Mouse (Mus musculus): ENCODE data around the gene Gfm1. TPM values are rescaled to one million over a fixed set of nuclear protein-coding genes. Genes with fewer than 3 reads are reported as not detected.

Gene Gfm1
- polyA plus RNA-seq, 1 experiment from 2014 or later: 40.1 TPM

DNA sequence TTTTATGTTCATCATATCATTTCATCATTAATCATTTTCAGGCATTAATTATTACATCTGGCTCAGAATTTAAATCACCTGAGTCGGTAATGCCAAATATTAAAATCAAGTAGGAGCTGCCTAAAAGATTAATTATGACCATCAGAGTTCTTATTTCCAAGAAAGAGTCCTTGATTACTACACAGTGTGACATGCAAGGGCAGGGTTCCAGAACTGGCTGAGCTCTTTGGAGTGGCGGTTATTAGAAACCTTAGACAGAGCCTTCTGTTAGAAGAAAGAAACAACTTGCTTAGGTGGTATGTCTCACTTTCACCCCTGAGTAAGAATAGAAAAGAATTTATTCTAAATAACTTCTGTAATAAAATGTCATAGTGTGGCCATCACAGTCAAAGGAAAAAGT lies 37.4 kb downstream of the Gfm1 start:
- WGBS: 92% methylated on average over 2 of the region's 2 CpGs
- Histone ChIP-seq H3K9me3 (no peaks in the 10 kb centered on the region), H3K36me3 (peaks cover 11% of the 10 kb centered on the region), H3K9ac (no peak overlapping the region), H3K4me3 (no peak overlapping the region), H3K27me3 (replicated peaks) (no peaks in the 10 kb centered on the region), H3K27ac (no peak overlapping the region), H3K4me2 (replicated peaks) (no peak overlapping the region), H3K4me1 (peaks cover 12% of the 10 kb centered on the region)
- no peak for ATAC-seq (ENCODE audit: low FRiP score, low read depth)

DNA sequence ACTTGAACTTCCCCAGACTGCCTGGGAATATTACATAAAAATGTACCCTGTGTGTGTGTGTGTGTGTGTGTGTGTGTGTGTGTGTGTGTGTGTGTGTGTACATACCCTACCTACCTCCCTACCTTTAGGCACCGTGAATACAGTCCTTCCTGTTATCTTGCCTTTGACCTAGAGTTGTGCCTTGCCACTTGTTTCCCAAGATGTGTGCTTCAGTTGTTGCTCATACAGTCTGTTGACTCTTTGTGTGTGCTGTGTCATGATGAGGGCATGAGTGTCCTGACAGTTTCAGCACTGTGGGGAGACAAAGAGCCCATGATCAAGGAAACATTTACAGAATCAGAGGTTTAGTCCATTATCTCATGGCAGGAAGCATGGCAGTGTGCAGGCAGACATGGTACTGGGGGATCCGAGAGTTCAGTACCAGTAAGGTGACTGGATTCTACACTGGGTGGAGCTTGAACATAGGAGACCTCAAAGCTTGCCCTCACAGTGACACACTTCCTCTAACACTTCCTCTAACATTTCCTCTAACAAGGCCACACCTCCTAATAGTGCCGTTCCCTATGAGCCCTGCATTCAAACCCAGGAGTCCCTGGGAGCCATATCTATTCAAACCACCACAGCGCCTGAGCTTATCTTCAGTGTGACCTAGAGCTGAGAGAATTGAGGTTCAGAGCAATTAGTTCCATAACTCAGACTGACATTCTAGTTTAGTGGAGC lies 41.7 kb downstream of the Gfm1 start:
- Histone ChIP-seq H3K4me3 (no peak overlapping the region), H3K27me3 (replicated peaks) (no peaks in the 10 kb centered on the region), H3K27ac (no peak overlapping the region), H3K9me3 (no peaks in the 10 kb centered on the region), H3K4me2 (replicated peaks) (no peak overlapping the region), H3K4me1 (no peaks in the 10 kb centered on the region), H3K9ac (no peak overlapping the region), H3K36me3 (peaks cover 27% of the 10 kb centered on the region)
- WGBS: 89% methylated on average over 4 of the region's 4 CpGs
- no peak for ATAC-seq (ENCODE audit: low FRiP score, low read depth)

DNA sequence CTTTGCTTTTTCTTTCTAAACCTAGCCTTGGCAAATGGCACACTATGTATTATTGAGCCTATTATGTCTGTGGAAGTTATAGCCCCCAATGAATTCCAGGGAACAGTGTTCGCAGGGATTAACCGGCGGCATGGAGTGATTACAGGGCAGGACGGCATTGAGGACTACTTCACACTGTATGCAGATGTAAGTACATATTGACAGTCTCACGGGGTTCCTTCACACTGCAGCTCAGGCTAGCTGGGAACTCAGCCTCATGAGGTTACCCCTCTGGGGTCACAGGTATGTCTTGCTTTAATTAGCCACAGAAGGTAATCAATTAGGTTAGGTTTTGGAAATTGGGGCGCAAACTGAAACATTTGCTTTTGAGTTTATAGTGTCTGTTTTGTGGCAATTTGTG lies 43.5 kb downstream of the Gfm1 start:
- no peaks in the 10 kb centered on the region for H3K27me3 ChIP-seq (replicated peaks)
- no peak for ATAC-seq (ENCODE audit: low FRiP score, low read depth)
- H3K36me3 ChIP-seq: peaks cover 18% of the 10 kb centered on the region; the same call in 1 of the 2 replicates
- no peaks in the 10 kb centered on the region for H3K4me1 ChIP-seq
- H3K9me3 ChIP-seq: no peaks in the 10 kb centered on the region
- H3K4me3 ChIP-seq: no peak overlapping the region
- H3K9ac ChIP-seq: no peak overlapping the region
- no peak overlapping the region for H3K27ac ChIP-seq
- no peak overlapping the region for H3K4me2 ChIP-seq (replicated peaks)
- 89% methylated on average over 6 of the region's 6 CpGs for WGBS

DNA sequence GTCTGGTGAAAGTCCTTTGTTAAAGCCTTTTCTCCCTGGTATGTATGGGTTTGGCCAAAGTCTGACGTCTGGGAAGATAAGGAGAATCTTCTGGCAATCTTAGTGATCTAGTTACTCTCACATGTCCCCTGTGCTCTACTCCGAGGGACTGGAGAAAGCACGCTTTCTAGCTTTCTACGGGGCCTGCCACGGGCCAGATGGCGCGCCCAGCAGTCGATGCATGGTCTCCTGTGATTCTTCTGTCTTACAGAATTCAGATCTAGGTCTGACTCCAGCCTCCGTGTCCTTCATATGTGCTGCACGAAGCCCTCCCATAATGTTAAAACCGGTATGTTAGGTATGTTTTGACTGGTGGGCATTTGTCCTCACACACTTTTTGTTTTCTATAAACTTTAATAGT lies 49.9 kb downstream of the Gfm1 start:
- Histone ChIP-seq H3K27me3 (replicated peaks) (no peaks in the 10 kb centered on the region), H3K9me3 (no peaks in the 10 kb centered on the region), H3K27ac (no peak overlapping the region), H3K36me3 (peaks cover 11% of the 10 kb centered on the region; the same call in 1 of the 2 replicates), H3K9ac (no peak overlapping the region), H3K4me2 (replicated peaks) (no peak overlapping the region), H3K4me1 (no peaks in the 10 kb centered on the region), H3K4me3 (no peak overlapping the region)
- ATAC-seq (ENCODE audit: low FRiP score, low read depth): no peak
- 96% methylated on average over 11 of the region's 11 CpGs for WGBS

DNA sequence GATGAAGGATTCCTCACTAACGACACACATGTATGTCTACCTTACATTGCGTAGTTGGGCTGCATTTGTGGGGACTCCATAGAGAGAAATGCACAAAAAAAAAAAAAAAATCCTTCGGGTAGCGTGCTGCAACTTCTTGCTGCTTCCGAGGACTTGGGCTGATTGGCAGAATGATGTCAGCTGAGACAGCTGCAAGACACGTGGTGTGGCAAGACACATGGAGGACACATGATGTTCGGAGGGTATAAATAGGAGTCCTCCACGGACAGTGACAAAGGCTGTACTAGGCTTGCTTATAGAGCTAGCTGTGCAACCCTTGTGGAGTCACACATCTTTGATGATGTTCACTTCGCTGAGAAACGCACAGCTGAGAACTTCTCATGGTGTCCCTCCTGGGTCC lies 52.5 kb downstream of the Gfm1 start:
- no peak overlapping the region for H3K27ac ChIP-seq
- H3K4me2 ChIP-seq (replicated peaks): no peak overlapping the region
- H3K9ac ChIP-seq: no peak overlapping the region
- 90% methylated on average over 10 of the region's 10 CpGs for WGBS
- 0 out of 2 replicates have a peak, but pooled peaks cover 2% of the 10 kb centered on the region for H3K36me3 ChIP-seq
- no peak overlapping the region for H3K4me3 ChIP-seq
- no peaks in the 10 kb centered on the region for H3K27me3 ChIP-seq (replicated peaks)
- ATAC-seq (ENCODE audit: low FRiP score, low read depth): no peak
- H3K4me1 ChIP-seq: no peaks in the 10 kb centered on the region
- no peaks in the 10 kb centered on the region for H3K9me3 ChIP-seq

DNA sequence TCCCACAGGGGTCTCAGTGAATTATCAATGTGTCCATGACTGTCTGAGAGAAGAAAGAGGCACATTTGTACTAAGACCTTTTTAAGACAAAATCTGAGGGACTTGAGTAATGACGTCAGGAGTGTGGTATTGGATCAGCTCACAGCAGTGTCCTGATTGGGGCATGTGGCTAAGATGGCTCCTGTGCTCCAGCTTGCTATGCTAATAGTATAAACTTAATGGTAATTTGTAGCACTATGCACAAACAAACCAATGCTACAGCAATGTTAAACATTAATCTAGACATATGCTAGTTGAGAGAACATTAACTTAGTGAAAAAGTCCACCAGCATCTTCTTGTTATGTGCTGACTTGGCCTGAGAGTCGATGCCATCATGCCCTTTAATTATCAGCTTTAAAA lies 55.3 kb downstream of the Gfm1 start:
- Histone ChIP-seq H3K4me2 (replicated peaks) (no peak overlapping the region), H3K36me3 (0 out of 2 replicates have a peak, but pooled peaks cover 2% of the 10 kb centered on the region), H3K9ac (no peak overlapping the region), H3K4me1 (no peaks in the 10 kb centered on the region), H3K4me3 (no peak overlapping the region), H3K27ac (no peak overlapping the region), H3K9me3 (no peaks in the 10 kb centered on the region), H3K27me3 (replicated peaks) (no peaks in the 10 kb centered on the region)
- no peak for ATAC-seq (ENCODE audit: low FRiP score, low read depth)
- WGBS: 84% methylated on average over 2 of the region's 2 CpGs

DNA sequence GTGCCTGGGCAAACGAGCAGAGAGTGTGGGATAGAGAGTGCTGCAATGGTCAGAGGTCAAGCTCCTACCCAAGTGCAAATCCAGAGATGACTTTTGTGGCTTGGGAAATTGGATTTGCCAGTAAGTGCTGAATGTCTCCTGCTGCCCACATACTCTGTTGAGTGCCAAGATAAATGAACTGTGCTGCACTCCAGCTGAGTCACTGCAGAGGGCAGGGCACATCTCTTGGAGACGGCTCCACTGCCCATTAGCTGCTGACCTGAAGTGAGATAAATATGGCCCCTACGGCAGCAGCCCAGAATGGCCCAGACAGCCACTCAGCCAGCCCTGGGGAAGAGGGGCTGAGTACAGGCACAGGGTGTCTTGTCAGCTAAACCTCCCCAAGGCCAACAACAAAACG lies 60.3 kb downstream of the Gfm1 start:
- no peaks in the 10 kb centered on the region for H3K4me1 ChIP-seq
- H3K9me3 ChIP-seq: no peaks in the 10 kb centered on the region
- WGBS: 53% methylated on average over 4 of the region's 4 CpGs
- no peak for ATAC-seq (ENCODE audit: low FRiP score, low read depth)
- H3K4me2 ChIP-seq (replicated peaks): no peak overlapping the region
- no peak overlapping the region for H3K9ac ChIP-seq
- H3K27me3 ChIP-seq (replicated peaks): no peaks in the 10 kb centered on the region
- no peak overlapping the region for H3K4me3 ChIP-seq
- no peaks in the 10 kb centered on the region for H3K36me3 ChIP-seq
- H3K27ac ChIP-seq: no peak overlapping the region

DNA sequence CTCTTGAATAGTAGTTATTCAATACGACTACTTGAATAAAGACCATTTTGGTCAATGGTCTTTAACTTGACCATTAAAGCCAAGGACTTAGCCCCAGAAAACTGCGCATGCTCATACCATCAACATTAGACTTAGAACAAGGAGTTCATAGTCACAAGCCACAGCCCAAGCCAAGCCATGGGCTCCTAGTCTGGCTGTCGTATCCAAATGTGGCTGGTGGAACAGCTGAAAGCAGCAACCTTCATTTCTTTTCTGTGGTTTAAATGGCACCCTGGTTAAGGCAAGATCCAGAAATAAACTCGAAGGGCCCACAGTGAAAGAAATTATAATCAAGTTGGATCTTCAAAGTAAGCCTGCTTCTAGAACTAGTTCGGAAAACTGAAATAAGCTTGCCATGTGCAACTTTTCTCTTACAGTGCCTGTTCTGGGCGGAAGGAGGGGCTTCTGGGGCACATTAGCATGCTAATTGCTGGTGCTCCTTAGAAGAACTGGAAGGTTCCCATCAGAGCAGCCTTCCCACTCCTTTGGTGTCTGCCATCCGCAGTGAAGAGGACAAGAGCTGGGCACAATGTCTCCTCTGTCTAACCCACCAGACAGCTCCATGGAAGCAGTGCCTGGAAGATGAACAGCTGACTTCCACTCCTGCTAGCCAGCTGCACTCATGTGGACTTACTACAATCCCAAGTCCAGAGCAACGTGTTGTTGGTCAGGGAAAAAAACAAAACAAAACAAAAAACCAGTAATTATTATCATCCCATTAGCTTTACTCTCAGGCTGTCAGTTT lies 62.4 kb downstream of the Gfm1 start:
- Histone ChIP-seq H3K9ac (no peak overlapping the region), H3K27me3 (replicated peaks) (no peaks in the 10 kb centered on the region), H3K27ac (no peak overlapping the region), H3K4me1 (no peaks in the 10 kb centered on the region), H3K4me2 (replicated peaks) (no peak overlapping the region), H3K36me3 (no peaks in the 10 kb centered on the region), H3K9me3 (no peaks in the 10 kb centered on the region), H3K4me3 (no peak overlapping the region)
- WGBS: 83% methylated on average over 8 of the region's 8 CpGs
- ATAC-seq (ENCODE audit: low FRiP score, low read depth): no peak

DNA sequence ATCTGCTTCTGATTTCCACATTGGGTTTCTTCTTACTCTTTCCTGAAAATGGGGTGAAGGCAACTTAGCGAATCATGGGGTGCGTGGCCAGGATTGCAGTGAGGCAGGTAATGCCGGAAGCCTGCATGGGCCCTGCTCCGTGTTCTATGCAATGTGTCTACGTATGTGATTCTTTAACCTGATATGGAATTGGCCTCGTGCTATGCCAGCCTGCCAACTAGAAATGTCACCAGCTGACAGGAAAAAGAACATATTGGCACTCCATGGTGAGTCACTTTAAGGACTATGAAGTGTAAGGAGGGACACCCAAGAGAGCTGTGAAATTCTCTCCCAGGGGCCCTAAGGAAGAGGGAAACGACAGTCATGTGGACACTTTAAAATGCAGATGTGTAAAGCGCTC lies 63.2 kb downstream of the Gfm1 start:
- Histone ChIP-seq H3K9me3 (no peaks in the 10 kb centered on the region), H3K27ac (no peak overlapping the region), H3K4me1 (no peaks in the 10 kb centered on the region), H3K4me3 (no peak overlapping the region), H3K9ac (no peak overlapping the region), H3K27me3 (replicated peaks) (no peaks in the 10 kb centered on the region), H3K4me2 (replicated peaks) (no peak overlapping the region), H3K36me3 (no peaks in the 10 kb centered on the region)
- WGBS: 83% methylated on average over 8 of the region's 8 CpGs
- no peak for ATAC-seq (ENCODE audit: low FRiP score, low read depth)

DNA sequence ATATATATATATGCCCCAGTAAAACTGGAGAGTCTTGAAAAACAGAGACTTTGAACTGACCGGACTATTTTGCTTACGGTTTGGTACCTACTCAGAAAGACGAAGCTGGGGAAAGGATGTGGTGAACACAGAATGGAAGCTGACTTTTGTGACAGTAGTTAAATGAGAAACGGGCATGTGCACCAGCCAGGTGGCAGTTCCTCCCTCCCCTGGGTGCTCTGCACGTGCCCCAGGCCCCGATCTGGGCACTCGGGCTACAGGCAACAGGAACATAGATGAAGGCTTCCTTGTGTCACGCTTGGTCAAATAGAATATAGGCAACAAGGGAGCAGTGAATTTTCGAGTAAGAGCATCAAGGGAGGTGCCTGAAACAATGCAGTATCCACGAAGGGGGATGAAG lies 66.4 kb downstream of the Gfm1 start:
- ATAC-seq (ENCODE audit: low FRiP score, low read depth): no peak
- Histone ChIP-seq H3K27me3 (replicated peaks) (no peaks in the 10 kb centered on the region), H3K36me3 (no peaks in the 10 kb centered on the region), H3K27ac (no peak overlapping the region), H3K9ac (no peak overlapping the region), H3K4me3 (no peak overlapping the region), H3K4me2 (replicated peaks) (no peak overlapping the region), H3K9me3 (no peaks in the 10 kb centered on the region), H3K4me1 (no peaks in the 10 kb centered on the region)
- 84% methylated on average over 10 of the region's 10 CpGs for WGBS

DNA sequence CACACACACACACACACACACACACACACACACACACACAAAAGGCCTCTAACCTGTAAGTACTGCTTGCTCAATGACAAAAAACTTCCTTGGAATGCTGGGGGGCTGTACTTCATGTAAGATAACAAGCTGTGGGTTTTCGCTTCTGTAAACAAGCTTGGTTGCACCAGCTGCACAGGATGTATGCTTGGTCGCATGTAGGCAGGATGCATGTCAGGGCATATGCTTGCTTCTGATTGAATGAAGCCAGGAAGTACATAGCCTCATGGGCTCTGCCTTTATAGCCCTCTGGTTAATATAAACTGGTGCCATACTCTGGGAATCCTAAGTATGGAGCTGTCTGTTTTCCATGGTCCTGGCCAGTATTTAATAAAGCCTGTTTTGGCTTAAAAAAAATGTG lies 68.1 kb downstream of the Gfm1 start:
- H3K9me3 ChIP-seq: no peaks in the 10 kb centered on the region
- H3K4me3 ChIP-seq: no peak overlapping the region
- WGBS: 79% methylated on average over 2 of the region's 2 CpGs

DNA sequence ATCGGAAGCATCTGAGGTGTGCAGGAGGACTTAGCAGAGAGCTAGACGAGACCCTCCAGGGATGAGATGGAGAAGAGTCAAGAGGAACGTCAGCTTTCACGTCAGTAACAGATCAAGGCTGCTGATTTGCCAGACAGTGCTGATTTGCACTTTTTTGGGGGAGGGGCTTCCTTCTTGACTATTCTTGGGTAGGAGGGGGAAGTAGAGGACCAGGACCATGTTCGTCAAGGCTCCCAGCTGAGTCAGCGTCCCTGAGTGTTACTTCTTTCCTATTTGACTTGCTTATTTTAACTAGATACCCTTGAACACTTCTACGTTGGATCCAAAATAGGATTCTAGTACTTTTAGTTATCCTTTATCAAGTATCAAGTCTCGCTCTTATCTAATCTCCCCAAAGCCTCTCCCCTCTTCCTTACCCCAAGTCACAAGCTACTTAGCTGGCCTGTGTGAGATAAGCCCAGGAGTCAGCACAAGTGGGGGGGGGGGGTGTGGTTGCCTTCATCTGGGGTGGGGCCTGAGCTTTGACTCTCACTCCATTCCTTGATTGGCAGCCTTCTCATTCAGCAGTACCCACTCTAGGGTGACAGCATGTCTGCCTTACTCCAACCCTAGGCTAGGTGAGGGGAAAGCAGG lies 69.0 kb downstream of the Gfm1 start:
- no peaks in the 10 kb centered on the region for H3K9me3 ChIP-seq
- no peaks in the 10 kb centered on the region for H3K36me3 ChIP-seq
- no peak overlapping the region for H3K4me3 ChIP-seq
- H3K4me2 ChIP-seq (replicated peaks): no peak overlapping the region
- 90% methylated on average over 8 of the region's 8 CpGs for WGBS
- no peak for ATAC-seq (ENCODE audit: low FRiP score, low read depth)
- H3K27ac ChIP-seq: no peak overlapping the region
- H3K4me1 ChIP-seq: no peaks in the 10 kb centered on the region
- no peaks in the 10 kb centered on the region for H3K27me3 ChIP-seq (replicated peaks)
- no peak overlapping the region for H3K9ac ChIP-seq

More for the DNA sequence above, 68.1 kb downstream of the Gfm1 start:
- no peak for ATAC-seq (ENCODE audit: low FRiP score, low read depth)
- Histone ChIP-seq H3K27ac (no peak overlapping the region), H3K9ac (no peak overlapping the region), H3K27me3 (replicated peaks) (no peaks in the 10 kb centered on the region), H3K4me1 (no peaks in the 10 kb centered on the region), H3K36me3 (no peaks in the 10 kb centered on the region), H3K4me2 (replicated peaks) (no peak overlapping the region)
